Mouse (Mus musculus) right cerebral cortex, postnatal 36 days (tissue): Measurements from ENCODE around the gene Tmco1.
"Not testable (repeated sequence)": the region's sequence is repeated elsewhere in the genome, so short reads cannot be mapped to it uniquely, and the experiment has no call there.

ENCODE experiments used
- DNase-seq, 2 experiments: peaks; one replicate each; pipeline ENCODE4 v3.0.0; 2022; ENCODE audit warnings: low spot score in 2 of 2, mixed read lengths in 1 of 2

Gene Tmco1

GRCm38 (mm10) chr1:167331106-167331505, 22.9 kb downstream of the Tmco1 start:
- no peak for DNase-seq

- DNase-seq: no peak
Measured at GRCm38 (mm10) chr1:167336398-167336797, 28.2 kb downstream of the Tmco1 start.

GRCm38 (mm10) chr1:167337463-167338095, 29.4 kb downstream of the Tmco1 start:
- DNase-seq: peak; percentile 85 to 89

GRCm38 (mm10) chr1:167339177-167339781, 31.1 kb downstream of the Tmco1 start:
- DNase-seq: no peak

- no peak for DNase-seq
Measured at GRCm38 (mm10) chr1:167340111-167340787, 32.1 kb downstream of the Tmco1 start.

GRCm38 (mm10) chr1:167340910-167341528, 32.8 kb downstream of the Tmco1 start:
- no peak for DNase-seq

GRCm38 (mm10) chr1:167342831-167343230, 34.7 kb downstream of the Tmco1 start:
- DNase-seq: no peak

- DNase-seq: not testable (repeated sequence)
Measured at GRCm38 (mm10) chr1:167345994-167346520, 37.9 kb downstream of the Tmco1 start.

GRCm38 (mm10) chr1:167349206-167349605, 41.0 kb downstream of the Tmco1 start:
- not testable (repeated sequence) for DNase-seq

- DNase-seq: peak; percentile 77 to 80
Measured at GRCm38 (mm10) chr1:167349815-167350596, 41.8 kb downstream of the Tmco1 start, which contains the start of gene Aldh9a1. Gene Aldh9a1 (plus strand): TSS chr1:167349991.

- DNase-seq: no peak
Measured at GRCm38 (mm10) chr1:167350597-167351415, 42.6 kb downstream of the Tmco1 start.

GRCm38 (mm10) chr1:167352403-167352802, 44.2 kb downstream of the Tmco1 start:
- DNase-seq: no peak

- no peak for DNase-seq
Measured at GRCm38 (mm10) chr1:167357387-167357786, 49.2 kb downstream of the Tmco1 start.

- no peak for DNase-seq
Measured at GRCm38 (mm10) chr1:167358731-167359130, 50.6 kb downstream of the Tmco1 start.

GRCm38 (mm10) chr1:167360268-167360667, 52.1 kb downstream of the Tmco1 start:
- no peak for DNase-seq

- no peak for DNase-seq
Measured at GRCm38 (mm10) chr1:167362819-167363218, 54.6 kb downstream of the Tmco1 start.

- DNase-seq: no peak
Measured at GRCm38 (mm10) chr1:167363322-167363721, 55.1 kb downstream of the Tmco1 start.

- no peak for DNase-seq
Measured at GRCm38 (mm10) chr1:167365808-167366207, 57.6 kb downstream of the Tmco1 start.

- DNase-seq: no peak
Measured at GRCm38 (mm10) chr1:167366621-167367020, 58.4 kb downstream of the Tmco1 start.

GRCm38 (mm10) chr1:167368018-167368417, 59.8 kb downstream of the Tmco1 start:
- no peak for DNase-seq
